ENCODE assay signal across 25 mouse cellular contexts in the genomic region with DNA sequence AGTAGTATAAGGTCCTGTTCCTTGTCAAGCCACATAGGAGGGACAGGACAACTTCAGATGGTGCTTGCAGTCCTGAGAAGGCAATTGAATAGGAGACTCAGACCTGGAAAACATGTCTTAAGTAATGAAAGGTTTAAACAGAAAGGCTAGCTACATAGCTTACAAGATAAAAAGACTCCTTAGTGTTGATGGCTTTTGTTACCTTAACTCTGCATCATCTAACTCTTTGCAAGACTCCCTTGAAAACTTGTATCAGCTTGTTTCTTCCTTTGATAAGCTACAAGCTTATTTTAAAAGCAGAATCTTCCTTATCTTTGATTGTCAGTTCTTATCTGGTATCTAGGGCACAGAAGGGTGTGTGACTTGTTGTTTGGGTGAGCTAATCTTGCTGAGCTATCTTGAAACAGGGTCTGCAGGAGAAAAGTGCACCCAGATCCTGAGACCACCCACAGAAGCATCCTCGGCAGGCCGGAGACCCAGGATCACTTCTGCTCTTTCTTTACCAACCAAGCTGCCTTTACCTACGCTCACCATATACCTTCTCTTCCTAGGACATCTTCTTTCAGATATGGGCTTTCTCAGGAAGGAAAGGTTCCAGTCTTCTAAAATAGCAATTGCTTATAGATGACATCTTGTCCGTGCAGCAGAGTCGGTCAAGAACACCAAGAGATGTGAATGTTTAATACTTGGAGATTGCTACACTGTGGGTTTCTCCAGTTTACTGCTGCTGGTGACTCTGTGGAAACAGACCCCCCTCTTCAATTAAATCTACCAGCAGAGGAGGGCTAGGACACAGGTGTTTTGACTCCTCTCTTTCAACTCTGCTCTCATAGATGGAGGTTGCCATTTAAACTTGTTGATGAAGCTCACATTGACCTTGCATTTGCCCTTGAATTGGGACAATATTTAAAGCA. TPM values are rescaled to one million over a fixed set of nuclear protein-coding genes. Genes with fewer than 3 reads are reported as not detected.
DNase-seq lines count a peak whose midpoint lies in the region; TF ChIP-seq lines count a peak whose summit lies in the region.
"Had no signal": no experiment of that assay in that cellular context is flagged by ENCODE, and none has a peak within 500 bp of the region (broad histone marks: within the 10 kb centered on the region; RNA-seq: fewer than 3 reads in every experiment).

No protein-coding gene starts in this region.

- WGBS in thymus, adult 2 months = 66% methylated on average over 5 of the region's 5 CpGs
- 83% methylated on average over 5 of the region's 5 CpGs for WGBS in bone marrow, adult 2 months

- peaks cover 53% of the 10 kb centered on the region for H3K4me1 ChIP-seq in thymus, adult 2 months (replicated peaks; ENCODE audit: control insufficient read depth, insufficient read depth, low read length)
- H3K4me1 ChIP-seq in bone marrow, adult 2 months (ENCODE audit: control insufficient read depth, insufficient read depth, low read length) = peaks cover 4% of the 10 kb centered on the region
- H3K4me1 ChIP-seq: liver, embryonic 13.5 days; neural tube, embryonic 13.5 days; stomach, embryonic 15.5 days had no signal

- TF ChIP-seq CTCF in thymus, adult 2 months (IDR thresholded peaks at IDR 0.05; ENCODE audit: borderline replicate concordance, control insufficient read depth, extremely low read depth, insufficient read depth, low read length, poor library complexity) = no peak
- no peak for TF ChIP-seq CTCF in bone marrow, adult 2 months (IDR thresholded peaks at IDR 0.05; ENCODE audit: control insufficient read depth, insufficient read depth, low read length)

- H3K4me3 ChIP-seq in thymus, adult 2 months (ENCODE audit: control insufficient read depth, insufficient read depth, low read length) = no peak overlapping the region
- no peak overlapping the region for H3K4me3 ChIP-seq in bone marrow, adult 2 months (replicated peaks; ENCODE audit: control insufficient read depth, low read depth, low read length)
- H3K4me3 ChIP-seq: erythroblast, embryonic 14.5 days; forebrain, embryonic 12.5 days; kidney, embryonic 15.5 days; liver, embryonic 13.5 days; midbrain, embryonic 10.5 days; myocyte; neural tube, embryonic 13.5 days; stomach, embryonic 15.5 days had no signal

- TF ChIP-seq POLR2A in thymus, adult 2 months (IDR thresholded peaks at IDR 0.05; ENCODE audit: control insufficient read depth, extremely low read depth, insufficient read depth, low read length, poor library complexity) = no peak
- TF ChIP-seq POLR2A in bone marrow, adult 2 months (IDR thresholded peaks at IDR 0.05; ENCODE audit: borderline replicate concordance, control insufficient read depth, low read depth, low read length) = no peak

- H3K27me3 ChIP-seq in thymus, adult 2 months (ENCODE audit: control insufficient read depth, insufficient read depth, low read length) = no peaks in the 10 kb centered on the region
- H3K27me3 ChIP-seq: kidney, embryonic 15.5 days; liver, embryonic 13.5 days; stomach, embryonic 15.5 days had no signal

- DNase-seq in heart, adult 11 months = peak; percentile 67
- no peak for DNase-seq in heart, postnatal 25 days (ENCODE audit: low spot score)
- DNase-seq in thymus, adult 2 months = no peak
- DNase-seq in thymus, postnatal 10 days (ENCODE audit: low spot score in 2 of 2) = no peak
- DNase-seq in thymus, postnatal 25 days = peak; percentile 44
- no peak for DNase-seq in urinary bladder, adult 18-20 months (ENCODE audit: low spot score in 2 of 2)
- no peak for DNase-seq in gastrocnemius, postnatal 4 days (ENCODE audit: low spot score in 2 of 2)
- DNase-seq: adrenal gland, adult 2 months; adrenal gland, postnatal 36 days; cerebellum, adult 2 months; gastrocnemius, postnatal 10 days; kidney, adult 11 months; kidney, postnatal 25 days; liver, embryonic 13.5 days; lung, adult 2 months; right cerebral cortex, postnatal 4 days had no signal

- no peaks in the 10 kb centered on the region for H3K36me3 ChIP-seq in thymus, adult 2 months (ENCODE audit: control insufficient read depth, insufficient read depth, low read length)
- H3K36me3 ChIP-seq: forebrain, embryonic 12.5 days; kidney, embryonic 15.5 days; liver, embryonic 13.5 days; midbrain, embryonic 10.5 days; neural tube, embryonic 13.5 days; stomach, embryonic 15.5 days had no signal

- intact Hi-C loops in heart, postnatal 25 days (cut with DNase I) = no loop called here

- peak overlapping the region; percentile 99 for H3K27ac ChIP-seq in thymus, adult 2 months (ENCODE audit: control insufficient read depth, insufficient read depth, low read length)
- peak overlapping the region; percentile 49; the same call in 1 of the 2 replicates for H3K27ac ChIP-seq in bone marrow, adult 2 months (ENCODE audit: control insufficient read depth, insufficient read depth, low read depth, low read length, poor library complexity)
- H3K27ac ChIP-seq: forebrain, embryonic 12.5 days; hindbrain, embryonic 14.5 days; kidney, embryonic 15.5 days; liver, embryonic 13.5 days; midbrain, embryonic 10.5 days; neural tube, embryonic 13.5 days; stomach, embryonic 15.5 days had no signal

RNA-seq across cellular contexts. Expression of a gene that starts 19.2 kb away (rescaled TPM):
- 10 to 100 TPM; 64.3 to 67.1 TPM for total RNA-seq in heart, postnatal 25 days (2021)
- polyA plus RNA-seq in thymus, adult 2 months (2012; rRNA removed) = 272 and 400 TPM in 2 replicates
- polyA plus RNA-seq in bone marrow, adult 2 months (2011; ENCODE audit: insufficient read depth, insufficient read length, low replicate concordance, missing spikeins) = 23.5 and 34.5 TPM in 2 replicates
- 10 to 100 TPM; 55.1 to 59.1 TPM for total RNA-seq in gastrocnemius, postnatal 4 days (2021)

Comparison
In these comparisons a context has a peak if more than half of its experiments do, and no peak if none do; other contexts are left out.
1. DNase-seq: peak in heart, adult 11 months (single experiment) and thymus, postnatal 25 days (single experiment); none in heart, postnatal 25 days (single experiment), thymus, adult 2 months (single experiment), thymus, postnatal 10 days (0 of 2), urinary bladder, adult 18-20 months (0 of 2) and gastrocnemius, postnatal 4 days (0 of 2).